19 mouse cellular contexts compared by ENCODE assay signal in the genomic region with DNA sequence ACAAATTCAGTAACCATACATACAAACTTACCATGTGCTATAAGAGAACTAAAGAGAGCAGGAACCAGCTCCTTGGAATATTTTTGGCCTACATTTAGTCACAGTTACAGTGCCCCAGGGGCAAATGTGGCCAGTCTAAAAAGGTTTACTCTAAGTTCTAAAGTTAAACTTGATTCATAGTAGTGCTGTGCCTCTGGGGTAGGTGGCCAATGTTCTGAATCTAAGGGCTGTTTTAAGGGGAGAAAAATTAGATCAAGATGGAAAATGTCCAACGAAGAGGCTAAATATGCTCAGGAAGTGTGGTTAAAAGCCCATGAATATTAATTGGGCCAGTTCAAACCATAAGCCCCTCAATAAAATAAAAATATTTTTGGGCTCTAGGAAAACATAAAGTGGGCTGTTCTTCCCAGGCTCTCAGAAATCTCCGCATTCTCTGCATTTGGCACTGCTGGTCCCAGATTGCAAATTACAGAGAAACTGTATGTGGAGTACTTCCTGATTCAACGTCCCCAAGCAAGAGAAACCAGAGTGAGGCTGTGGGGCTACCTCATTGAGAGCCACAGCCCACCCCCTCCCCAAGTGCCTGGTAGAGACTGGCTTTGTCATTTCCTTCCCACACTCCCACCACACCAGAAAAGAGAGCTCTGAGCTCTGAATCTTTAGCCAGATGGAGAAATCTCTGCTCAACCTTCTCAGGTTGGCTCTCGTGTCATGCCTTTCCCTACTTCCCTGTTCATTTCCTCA.
DNase-seq lines count a peak whose midpoint lies in the region; ATAC-seq and TF ChIP-seq lines count a peak whose summit lies in the region.
"Had no signal": no experiment of that assay in that cellular context is flagged by ENCODE, and none has a peak within 500 bp of the region (broad histone marks: within the 10 kb centered on the region; RNA-seq: fewer than 3 reads in every experiment).

No protein-coding gene starts in this region.

- no peak for TF ChIP-seq RAD21 in CH12.LX (IDR thresholded peaks at IDR 0.05; ENCODE audit: low read depth, low read length)

- H3K36me3 ChIP-seq in heart, embryonic 10.5 days = no peaks in the 10 kb centered on the region
- no peaks in the 10 kb centered on the region for H3K36me3 ChIP-seq in CH12.LX (replicated peaks in 1 of 2; ENCODE audit: control insufficient read depth in 1 of 2, insufficient read depth in 1 of 2, low read length in 1 of 2)
- H3K36me3 ChIP-seq in limb, embryonic 15.5 days = no peaks in the 10 kb centered on the region
- H3K36me3 ChIP-seq: hindbrain, embryonic 12.5 days had no signal

- H3K27me3 ChIP-seq in heart, embryonic 10.5 days (ENCODE audit: insufficient read depth, poor library complexity, severe bottlenecking) = no peaks in the 10 kb centered on the region
- no peaks in the 10 kb centered on the region for H3K27me3 ChIP-seq in CH12.LX (replicated peaks)
- H3K27me3 ChIP-seq in limb, embryonic 15.5 days = no peaks in the 10 kb centered on the region
- H3K27me3 ChIP-seq: hindbrain, embryonic 12.5 days had no signal

- no peak for TF ChIP-seq EP300 in CH12.LX (IDR thresholded peaks at IDR 0.05; ENCODE audit: low read length)

- H3K4me1 ChIP-seq in heart, embryonic 10.5 days = peaks cover 30% of the 10 kb centered on the region
- peaks cover 0 to 6% of the 10 kb centered on the region in 2 experiments; a peak in 3 of 4 replicates for H3K4me1 ChIP-seq in CH12.LX (ENCODE audit: control insufficient read depth in 1 of 2, insufficient read depth in 2 of 2)
- peaks cover 10% of the 10 kb centered on the region for H3K4me1 ChIP-seq in limb, embryonic 15.5 days
- H3K4me1 ChIP-seq: hindbrain, embryonic 12.5 days had no signal

- H3K79me2 ChIP-seq in CH12.LX (replicated peaks; ENCODE audit: control insufficient read depth, extremely low read depth, insufficient read depth, poor library complexity, severe bottlenecking) = no peaks in the 10 kb centered on the region

- H3K4me2 ChIP-seq in CH12.LX (ENCODE audit: insufficient read depth, low read depth, poor library complexity, severe bottlenecking) = no peak overlapping the region
- no peak overlapping the region for H3K4me2 ChIP-seq in limb, embryonic 15.5 days
- H3K4me2 ChIP-seq: hindbrain, embryonic 12.5 days had no signal

- H3K9me3 ChIP-seq in heart, embryonic 10.5 days = no peaks in the 10 kb centered on the region
- H3K9me3 ChIP-seq in CH12.LX (replicated peaks; ENCODE audit: low read length) = no peaks in the 10 kb centered on the region
- no peaks in the 10 kb centered on the region for H3K9me3 ChIP-seq in limb, embryonic 15.5 days
- H3K9me3 ChIP-seq: hindbrain, embryonic 12.5 days had no signal

- peak overlapping the region; percentile 36; the same call in 1 of the 2 replicates for H3K27ac ChIP-seq in heart, embryonic 10.5 days
- no peak overlapping the region for H3K27ac ChIP-seq in CH12.LX (ENCODE audit: insufficient read depth, low read depth)
- peak overlapping the region; percentile 81 for H3K27ac ChIP-seq in limb, embryonic 15.5 days
- H3K27ac ChIP-seq: hindbrain, embryonic 12.5 days; layer of hippocampus, adult 2 months had no signal

- intact Hi-C loops in heart, postnatal 36 days (cut with DNase I) = no loop called here

- TF ChIP-seq POLR2A in CH12.LX (IDR thresholded peaks at IDR 0.05; ENCODE audit: low read depth, low read length) = no peak

- dilution Hi-C loops in CH12.LX (cut with MboI; ENCODE audit: extremely low pct_ligation_motif_present, extremely low pct_unique_long_range_greater_than_20kb, low sequenced_read_pairs) = no loop called here

- in situ Hi-C loops in CH12.LX (cut with MboI; ENCODE audit: low pct_ligation_motif_present, low pct_unique_long_range_greater_than_20kb, low sequenced_read_pairs) = no loop called here

- peak; percentile 85 for ATAC-seq in granulocyte monocyte progenitor cell, adult 5-6 weeks (replicated peaks; ENCODE audit: poor library complexity, severe bottlenecking)
- ATAC-seq in limb, embryonic 15.5 days (ENCODE audit: insufficient number of reproducible peaks, low FRiP score, low TSS enrichment, low read depth) = peak; percentile 74
- ATAC-seq: inflammation-experienced regulatory T-cells, adult 6 months; liver, postnatal 0 days; midbrain, embryonic 16.5 days had no signal

- no peak overlapping the region for H3K4me3 ChIP-seq in heart, embryonic 10.5 days
- no peak overlapping the region for H3K4me3 ChIP-seq in CH12.LX (replicated peaks in 1 of 3; ENCODE audit: low read depth in 2 of 3, low read length in 2 of 3, poor library complexity in 1 of 3)
- no peak overlapping the region for H3K4me3 ChIP-seq in limb, embryonic 15.5 days
- H3K4me3 ChIP-seq: hindbrain, embryonic 12.5 days; layer of hippocampus, adult 2 months had no signal

- TF ChIP-seq CTCF in CH12.LX (conservative IDR thresholded peaks at IDR 0.05 in 1 of 2, IDR thresholded peaks at IDR 0.05 in 1 of 2; ENCODE audit: low read depth in 2 of 2, low read length in 2 of 2) = no peak

- no peak overlapping the region for H3K9ac ChIP-seq in CH12.LX (ENCODE audit: insufficient read depth, low read depth)
- no peak overlapping the region for H3K9ac ChIP-seq in limb, embryonic 15.5 days
- H3K9ac ChIP-seq: hindbrain, embryonic 12.5 days; liver, postnatal 0 days had no signal

- DNase-seq in heart, embryonic 10.5 days (ENCODE audit: low spot score) = no peak
- DNase-seq in heart, postnatal 36 days = no peak
- DNase-seq in CH12.LX (ENCODE audit: extremely low read depth) = no peak
- no peak for DNase-seq in frontal cortex, postnatal 36 days (ENCODE audit: low spot score in 2 of 2)
- no peak for DNase-seq in left cerebral cortex, adult 11 months (ENCODE audit: low spot score)
- DNase-seq: adrenal gland, postnatal 25 days; cerebellum, adult 11-12 months; cerebellum, postnatal 36 days; kidney, adult 8-10 months; liver, postnatal 0 days; lung, postnatal 10 days; right cerebral cortex, postnatal 25 days; thymus, postnatal 36 days had no signal

- WGBS in heart, embryonic 10.5 days = 70% methylated on average over 4 of the region's 4 CpGs
- 22% methylated on average over 4 of the region's 4 CpGs for WGBS in limb, embryonic 15.5 days

TF ChIP-seq in CH12.LX, 34 proteins besides CTCF, POLR2A, EP300 and RAD21:
- TF ChIP-seq USF2 (conservative IDR thresholded peaks at IDR 0.05; ENCODE audit: low read depth, low read length) (no peak), ELF1 (IDR thresholded peaks at IDR 0.05; ENCODE audit: low read depth, low read length) (0 out of 2 replicates have a peak, but pooled peaks have one; percentile 9), BHLHE40 (IDR thresholded peaks at IDR 0.05; ENCODE audit: low read depth, low read length) (no peak), SMC3 (IDR thresholded peaks at IDR 0.05; ENCODE audit: low read depth, low read length) (no peak)
TF ChIP-seq in CH12.LX: peak in this region for 1.
